Mouse (Mus musculus) monocyte, adult 2 months (primary cell): ENCODE results near the gene Pkhd1.
"Not testable (repeated sequence)": the region's sequence is repeated elsewhere in the genome, so short reads cannot be mapped to it uniquely, and the experiment has no call there.

Source experiments
- DNase-seq, 2 experiments: peaks; one replicate each; pipeline ENCODE4 v3.0.0; 2022; ENCODE audit warnings: low spot score in 2 of 2, low read depth in 1 of 2

The Pkhd1 gene

GRCm38 (mm10) chr1:20302187-20302942 lies 315.5 kb downstream of the Pkhd1 start:
- no peak for DNase-seq

GRCm38 (mm10) chr1:20301631-20302030 lies 316.2 kb downstream of the Pkhd1 start:
- no peak for DNase-seq

- DNase-seq: no peak
Measured at GRCm38 (mm10) chr1:20288696-20289095, 329.2 kb downstream of the Pkhd1 start.

- no peak for DNase-seq
Measured at GRCm38 (mm10) chr1:20260403-20260802, 357.5 kb downstream of the Pkhd1 start.

- DNase-seq: no peak
Measured at GRCm38 (mm10) chr1:20248169-20248568, 369.7 kb downstream of the Pkhd1 start.

- no peak for DNase-seq
Measured at GRCm38 (mm10) chr1:20216681-20217080, 401.2 kb downstream of the Pkhd1 start.

GRCm38 (mm10) chr1:20190444-20190843 lies 427.4 kb downstream of the Pkhd1 start:
- DNase-seq: no peak

- DNase-seq: no peak
Measured at GRCm38 (mm10) chr1:20180157-20180556, 437.7 kb downstream of the Pkhd1 start.

GRCm38 (mm10) chr1:20171199-20171598 lies 446.7 kb downstream of the Pkhd1 start:
- DNase-seq: no peak

- not testable (repeated sequence) for DNase-seq
Measured at GRCm38 (mm10) chr1:20150627-20151026, 467.2 kb downstream of the Pkhd1 start.

GRCm38 (mm10) chr1:20150016-20150415 lies 467.8 kb downstream of the Pkhd1 start:
- no peak for DNase-seq

- no peak for DNase-seq
Measured at GRCm38 (mm10) chr1:20136205-20136604, 481.7 kb downstream of the Pkhd1 start.

- no peak for DNase-seq
Measured at GRCm38 (mm10) chr1:20135065-20135618, 482.7 kb downstream of the Pkhd1 start.

GRCm38 (mm10) chr1:20133636-20134035 lies 484.2 kb downstream of the Pkhd1 start:
- DNase-seq: no peak

- DNase-seq: no peak
Measured at GRCm38 (mm10) chr1:20131786-20132596, 485.9 kb downstream of the Pkhd1 start.

- DNase-seq: no peak
Measured at GRCm38 (mm10) chr1:20117331-20117730, 500.5 kb downstream of the Pkhd1 start.

GRCm38 (mm10) chr1:20069733-20070132 lies 548.1 kb downstream of the Pkhd1 start:
- no peak for DNase-seq

- no peak for DNase-seq
Measured at GRCm38 (mm10) chr1:20058245-20058644, 559.6 kb downstream of the Pkhd1 start.

- no peak for DNase-seq
Measured at GRCm38 (mm10) chr1:20039389-20039788, 578.5 kb downstream of the Pkhd1 start.

GRCm38 (mm10) chr1:20035277-20035676 lies 582.6 kb downstream of the Pkhd1 start:
- no peak for DNase-seq

- no peak for DNase-seq
Measured at GRCm38 (mm10) chr1:20018198-20018925, 599.5 kb downstream of the Pkhd1 start.
